Mouse (Mus musculus): ENCODE measurements around the gene Ccr7. TPM values are rescaled to one million over a fixed set of nuclear protein-coding genes. Genes with fewer than 3 reads are reported as not detected.

Gene Ccr7
- total RNA-seq, 2 experiments from 2014 or later = not detected

GRCm38 (mm10) chr11:99099516-99099915, 55.4 kb downstream of the Ccr7 start:
- no peak for ATAC-seq (replicated peaks; ENCODE audit: low FRiP score, low TSS enrichment, poor library complexity, severe bottlenecking)

- no peak for ATAC-seq (replicated peaks; ENCODE audit: low FRiP score, low TSS enrichment, poor library complexity, severe bottlenecking)
Measured at GRCm38 (mm10) chr11:99098924-99099323, 56.0 kb downstream of the Ccr7 start.

- ATAC-seq (replicated peaks; ENCODE audit: low FRiP score, low TSS enrichment, poor library complexity, severe bottlenecking) = no peak
Measured at GRCm38 (mm10) chr11:99096996-99097774, 57.7 kb downstream of the Ccr7 start.

- no peak for ATAC-seq (replicated peaks; ENCODE audit: low FRiP score, low TSS enrichment, poor library complexity, severe bottlenecking)
Measured at GRCm38 (mm10) chr11:99096417-99096816, 58.5 kb downstream of the Ccr7 start.

GRCm38 (mm10) chr11:99095759-99096158, 59.1 kb downstream of the Ccr7 start:
- no peak for ATAC-seq (replicated peaks; ENCODE audit: low FRiP score, low TSS enrichment, poor library complexity, severe bottlenecking)

GRCm38 (mm10) chr11:99094911-99095676, 59.8 kb downstream of the Ccr7 start:
- no peak for ATAC-seq (replicated peaks; ENCODE audit: low FRiP score, low TSS enrichment, poor library complexity, severe bottlenecking)

Other genes with a start within 250 kb of the Ccr7 start
- 85.0 and 101 TPM in 2 replicates for gene Cdc6, start 247.3 kb downstream of the Ccr7 start, total RNA-seq (2014; fragmentation: Nextera tagmentation)
- 67.8 and 78.7 TPM in 2 replicates for gene Cdc6, start 247.3 kb downstream of the Ccr7 start, total RNA-seq (2017)
- gene Rara, start 227.3 kb downstream of the Ccr7 start, total RNA-seq (2014; fragmentation: Nextera tagmentation) = 7.8 and 15.9 TPM in 2 replicates
- 2.2 and 3.0 TPM in 2 replicates for gene Rara, start 227.3 kb downstream of the Ccr7 start, total RNA-seq (2017)
- not detected in 2 replicates for gene Gjd3, start 172.1 kb downstream of the Ccr7 start, total RNA-seq (2014; fragmentation: Nextera tagmentation)
- gene Gjd3, start 172.1 kb downstream of the Ccr7 start, total RNA-seq (2017) = not detected in 2 replicates
- 363 and 371 TPM in 2 replicates for gene Top2a, start 130.9 kb downstream of the Ccr7 start, total RNA-seq (2014; fragmentation: Nextera tagmentation)
- 444 and 492 TPM in 2 replicates for gene Top2a, start 130.9 kb downstream of the Ccr7 start, total RNA-seq (2017)
- 15.9 and 22.9 TPM in 2 replicates for gene Igfbp4, start 113.8 kb downstream of the Ccr7 start, total RNA-seq (2014; fragmentation: Nextera tagmentation)
- gene Igfbp4, start 113.8 kb downstream of the Ccr7 start, total RNA-seq (2017) = 23.5 and 68.2 TPM in 2 replicates
- not detected in 2 replicates for gene Tns4, start 65.8 kb downstream of the Ccr7 start, total RNA-seq (2014; fragmentation: Nextera tagmentation)
- gene Tns4, start 65.8 kb downstream of the Ccr7 start, total RNA-seq (2017) = not detected in 2 replicates
- 113 and 114 TPM in 2 replicates for gene Smarce1, start 75.9 kb upstream of the Ccr7 start, total RNA-seq (2014; fragmentation: Nextera tagmentation)
- 223 and 323 TPM in 2 replicates for gene Smarce1, start 75.9 kb upstream of the Ccr7 start, total RNA-seq (2017)
- gene Krt222, start 89.0 kb upstream of the Ccr7 start, total RNA-seq (2014; fragmentation: Nextera tagmentation) = not detected in 2 replicates
- gene Krt222, start 89.0 kb upstream of the Ccr7 start, total RNA-seq (2017) = not detected in 2 replicates
- not detected in 2 replicates for gene Krt24, start 130.2 kb upstream of the Ccr7 start, total RNA-seq (2014; fragmentation: Nextera tagmentation)
- gene Krt24, start 130.2 kb upstream of the Ccr7 start, total RNA-seq (2017) = not detected in 2 replicates
- gene Krt25, start 167.9 kb upstream of the Ccr7 start, total RNA-seq (2014; fragmentation: Nextera tagmentation) = not detected in 2 replicates
- not detected in 2 replicates for gene Krt25, start 167.9 kb upstream of the Ccr7 start, total RNA-seq (2017)
- gene Krt26, start 182.9 kb upstream of the Ccr7 start, total RNA-seq (2014; fragmentation: Nextera tagmentation) = not detected in 2 replicates
- not detected in 2 replicates for gene Krt26, start 182.9 kb upstream of the Ccr7 start, total RNA-seq (2017)
- gene Krt27, start 196.0 kb upstream of the Ccr7 start, total RNA-seq (2014; fragmentation: Nextera tagmentation) = not detected in 2 replicates
- not detected in 2 replicates for gene Krt27, start 196.0 kb upstream of the Ccr7 start, total RNA-seq (2017)
- not detected in 2 replicates for gene Krt28, start 219.8 kb upstream of the Ccr7 start, total RNA-seq (2014; fragmentation: Nextera tagmentation)
- gene Krt28, start 219.8 kb upstream of the Ccr7 start, total RNA-seq (2017) = not detected in 2 replicates
- gene Krt10, start 234.3 kb upstream of the Ccr7 start, total RNA-seq (2014; fragmentation: Nextera tagmentation) = 0.59 and 4.9 TPM in 2 replicates
- not detected in 2 replicates for gene Krt10, start 234.3 kb upstream of the Ccr7 start, total RNA-seq (2017)